Comparison of ENCODE assay signal across 8 mouse cellular contexts in genomic region chr6:120463086-120463871, GRCm38 (mm10). TPM values are rescaled to one million over a fixed set of nuclear protein-coding genes. Genes with fewer than 3 reads are reported as not detected.
DNase-seq lines count a peak whose midpoint lies in the region; ATAC-seq and TF ChIP-seq lines count a peak whose summit lies in the region.

TSS of gene Il17ra (plus strand) at chr6:120463247.

- H3K27me3 ChIP-seq in embryonic facial prominence, embryonic 14.5 days (replicated peaks; ENCODE audit: control insufficient read depth, insufficient read depth, low read length) = peaks cover 38% of the 10 kb centered on the region
- peaks cover 29% of the 10 kb centered on the region for H3K27me3 ChIP-seq in heart, embryonic 14.5 days (ENCODE audit: control insufficient read depth, insufficient read depth, low read length)
- no peaks in the 10 kb centered on the region for H3K27me3 ChIP-seq in kidney, postnatal 0 days (ENCODE audit: insufficient read depth, low read length)

- peak; percentile 58 for ATAC-seq in CD4-positive, CD25-positive, alpha-beta regulatory T cell, adult 4 months
- peak; percentile 92 for ATAC-seq in embryonic facial prominence, embryonic 14.5 days (ENCODE audit: low read depth)
- peak; percentile 58 for ATAC-seq in heart, embryonic 14.5 days (ENCODE audit: insufficient number of reproducible peaks, insufficient read depth, low FRiP score, low read depth)
- peak; percentile 91 for ATAC-seq in kidney, postnatal 0 days (replicated peaks; ENCODE audit: low FRiP score, low read depth)

- WGBS in embryonic facial prominence, embryonic 14.5 days = 2% methylated on average over 29 of the region's 90 CpGs
- WGBS in heart, embryonic 14.5 days = under 1% methylated on average over 90 of the region's 90 CpGs
- under 1% methylated on average over 90 of the region's 90 CpGs for WGBS in kidney, postnatal 0 days

- no peaks in the 10 kb centered on the region for H3K9me3 ChIP-seq in embryonic facial prominence, embryonic 14.5 days (ENCODE audit: control insufficient read depth, low read length)
- no peaks in the 10 kb centered on the region for H3K9me3 ChIP-seq in heart, embryonic 14.5 days (ENCODE audit: control insufficient read depth, low read length)
- H3K9me3 ChIP-seq in kidney, postnatal 0 days (replicated peaks; ENCODE audit: low read length) = no peaks in the 10 kb centered on the region

- H3K36me3 ChIP-seq in embryonic facial prominence, embryonic 14.5 days (ENCODE audit: control insufficient read depth, insufficient read depth, low read length) = no peaks in the 10 kb centered on the region
- H3K36me3 ChIP-seq in heart, embryonic 14.5 days (ENCODE audit: control insufficient read depth, insufficient read depth, low read length) = no peaks in the 10 kb centered on the region
- no peaks in the 10 kb centered on the region for H3K36me3 ChIP-seq in kidney, postnatal 0 days (ENCODE audit: insufficient read depth, low read length)

- peak within 1 kb of the TSS; percentile 68 for H3K4me3 ChIP-seq in embryonic facial prominence, embryonic 14.5 days (ENCODE audit: low read depth, low read length)
- H3K4me3 ChIP-seq in heart, embryonic 14.5 days (ENCODE audit: control insufficient read depth in 1 of 2, insufficient read depth in 1 of 2, low read depth in 1 of 2, low read length in 2 of 2) = peak within 1 kb of the TSS; percentile 60 to 82
- H3K4me3 ChIP-seq in kidney, postnatal 0 days (replicated peaks; ENCODE audit: low read depth, low read length) = peak within 1 kb of the TSS; percentile 64

- H3K27ac ChIP-seq in embryonic facial prominence, embryonic 14.5 days (replicated peaks; ENCODE audit: low read depth, low read length) = no peak within 1 kb of the TSS
- no peak within 1 kb of the TSS for H3K27ac ChIP-seq in heart, embryonic 14.5 days (replicated peaks in 1 of 2; ENCODE audit: control insufficient read depth in 1 of 2, insufficient read depth in 1 of 2, low read depth in 2 of 2, low read length in 2 of 2)
- H3K27ac ChIP-seq in kidney, postnatal 0 days = no peak within 1 kb of the TSS

- H3K4me1 ChIP-seq in embryonic facial prominence, embryonic 14.5 days (ENCODE audit: control insufficient read depth, insufficient read depth, low read length) = peaks cover 8% of the 10 kb centered on the region; the same call in 1 of the 2 replicates
- peaks cover 8 to 13% of the 10 kb centered on the region in 2 experiments for H3K4me1 ChIP-seq in heart, embryonic 14.5 days (ENCODE audit: control insufficient read depth in 2 of 2, insufficient read depth in 2 of 2, low read length in 2 of 2)
- 0 out of 2 replicates have a peak, but pooled peaks cover 9% of the 10 kb centered on the region for H3K4me1 ChIP-seq in kidney, postnatal 0 days (replicated peaks; ENCODE audit: insufficient read depth, low read length)

- H3K9ac ChIP-seq in embryonic facial prominence, embryonic 14.5 days (ENCODE audit: low read depth, low read length) = peak within 1 kb of the TSS; percentile 67
- H3K9ac ChIP-seq in heart, embryonic 14.5 days (ENCODE audit: low read length) = peak within 1 kb of the TSS; percentile 71
- H3K9ac ChIP-seq in kidney, postnatal 0 days (ENCODE audit: low read depth, low read length) = peak within 1 kb of the TSS; percentile 71

- peak; percentile 36 for DNase-seq in adipocyte (ENCODE audit: low spot score)
- peak; percentile 72 for DNase-seq in embryonic facial prominence, embryonic 14.5 days (ENCODE audit: low spot score)
- DNase-seq in kidney, postnatal 0 days (ENCODE audit: low spot score) = peak; percentile 69
- peak; percentile 81 for DNase-seq in lung, postnatal 14 days
- peak; percentile 69 for DNase-seq in ovary, postnatal 14 days (ENCODE audit: low spot score)
- DNase-seq in thymus, postnatal 4 days = peak; percentile 94

- TF ChIP-seq CTCF in kidney, postnatal 0 days (IDR thresholded peaks at IDR 0.05; ENCODE audit: low read depth) = no peak

- H3K4me2 ChIP-seq in embryonic facial prominence, embryonic 14.5 days (ENCODE audit: low read depth, low read length) = peak within 1 kb of the TSS; percentile 76
- peak within 1 kb of the TSS; percentile 84 for H3K4me2 ChIP-seq in heart, embryonic 14.5 days (ENCODE audit: low read length)
- peak within 1 kb of the TSS; percentile 89 for H3K4me2 ChIP-seq in kidney, postnatal 0 days (ENCODE audit: low read length)

RNA-seq across cellular contexts. Expression of gene Il17ra, which starts in this region (rescaled TPM):
- 10 to 100 TPM; 18.8 to 20.3 TPM for polyA plus RNA-seq in CD4-positive, CD25-positive, alpha-beta regulatory T cell, adult 4 months (2017; shearing (Covaris generic))
- polyA plus RNA-seq in embryonic facial prominence, embryonic 14.5 days (2014; fragmentation: Nextera tagmentation; extraction: Ambion mirVana) = 3.2 and 4.1 TPM in 2 replicates
- polyA plus RNA-seq in heart, embryonic 14.5 days (2014; fragmentation: Nextera tagmentation; extraction: Ambion mirVana) = 1.8 and 2.3 TPM in 2 replicates
- polyA plus RNA-seq in kidney, postnatal 0 days (2015; fragmentation: Nextera tagmentation; extraction: Ambion mirVana) = 3.8 and 5.2 TPM in 2 replicates

Comparison
In these comparisons a context has a peak if more than half of its experiments do, and no peak if none do; other contexts are left out.
1. DNase-seq: peak in every context shown above with its lines; median percentile 94 in thymus, postnatal 4 days; 81 in lung, postnatal 14 days; 72 in embryonic facial prominence, embryonic 14.5 days; 69 in kidney, postnatal 0 days; 69 in ovary, postnatal 14 days; 36 in adipocyte.